Mouse (Mus musculus): ENCODE measurements at regions not wholly inside any gene's neighbourhood (a gene's known extent, or its start where the extent isn't known, plus 50 kb on each side); places are given as distances from the start of the nearest gene placed in this dataset.

DNA sequence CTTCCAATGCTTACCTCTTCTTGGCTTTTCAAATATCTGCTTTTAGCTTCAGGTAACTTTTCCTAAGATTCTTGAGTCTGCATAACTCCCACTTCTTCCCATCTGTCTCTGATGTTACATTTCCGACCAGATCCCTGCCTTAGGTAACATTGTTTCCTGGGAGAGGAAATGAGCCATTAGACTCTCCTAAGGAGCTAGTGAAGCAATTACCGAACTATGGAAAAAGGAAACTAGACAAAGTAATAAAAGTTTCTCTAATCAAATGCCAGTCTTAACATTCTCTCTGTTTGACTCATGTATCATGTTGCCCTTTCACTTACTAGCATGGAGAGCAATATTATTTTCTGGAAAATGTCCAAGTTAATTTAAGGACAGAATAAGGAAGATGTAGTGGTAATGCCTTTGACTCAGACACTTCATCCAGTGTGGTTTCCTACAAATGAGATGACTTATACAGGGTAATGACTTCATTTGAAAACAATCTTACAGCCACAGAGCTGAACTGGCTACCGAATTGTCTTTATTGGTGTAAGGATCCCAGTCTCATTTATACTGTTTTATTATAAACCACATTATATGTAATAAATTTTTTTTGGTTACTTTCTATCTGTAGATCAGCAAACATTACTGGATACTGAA, 263.8 kb upstream of the Fam84a start:
- TF ChIP-seq FLI1 (IDR thresholded peaks at IDR 0.05; ENCODE audit: low read length) (no peak), GATA1 (IDR thresholded peaks at IDR 0.05; ENCODE audit: borderline replicate concordance, low read length) (no peak)
- H3K9me3 ChIP-seq = no peaks in the 10 kb centered on the region
- H3K4me3 ChIP-seq (replicated peaks) = no peak overlapping the region
- no peaks in the 10 kb centered on the region for H3K27me3 ChIP-seq (replicated peaks)
- no peaks in the 10 kb centered on the region for H3K4me1 ChIP-seq
- no peaks in the 10 kb centered on the region for H3K36me3 ChIP-seq (replicated peaks; ENCODE audit: low read length)

DNA sequence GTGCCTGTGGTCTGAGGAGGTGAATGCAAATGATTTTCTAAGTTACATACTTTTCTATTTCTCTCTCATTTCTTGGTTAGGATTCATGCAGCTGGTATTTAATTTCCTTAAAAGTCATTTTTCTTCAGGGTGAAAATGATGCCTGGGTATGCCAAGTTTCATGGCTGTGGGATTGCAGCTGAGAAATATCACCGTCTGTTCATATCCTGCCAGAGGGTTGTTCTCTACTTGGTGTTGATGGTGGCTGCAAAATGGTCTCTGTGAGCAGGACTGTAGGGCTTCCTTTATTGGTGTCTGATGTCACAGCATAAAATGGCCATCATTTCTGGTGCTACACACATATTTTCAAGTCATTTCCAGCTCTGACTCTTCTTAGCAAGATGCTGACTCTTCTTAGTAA, 259.2 kb upstream of the Fam84a start:
- Histone ChIP-seq H3K9me3 (no peaks in the 10 kb centered on the region), H3K4me1 (no peaks in the 10 kb centered on the region), H3K27me3 (replicated peaks) (no peaks in the 10 kb centered on the region), H3K36me3 (replicated peaks; ENCODE audit: low read length) (no peaks in the 10 kb centered on the region), H3K4me3 (replicated peaks) (no peak overlapping the region)
- TF ChIP-seq FLI1 (IDR thresholded peaks at IDR 0.05; ENCODE audit: low read length) = no peak

DNA sequence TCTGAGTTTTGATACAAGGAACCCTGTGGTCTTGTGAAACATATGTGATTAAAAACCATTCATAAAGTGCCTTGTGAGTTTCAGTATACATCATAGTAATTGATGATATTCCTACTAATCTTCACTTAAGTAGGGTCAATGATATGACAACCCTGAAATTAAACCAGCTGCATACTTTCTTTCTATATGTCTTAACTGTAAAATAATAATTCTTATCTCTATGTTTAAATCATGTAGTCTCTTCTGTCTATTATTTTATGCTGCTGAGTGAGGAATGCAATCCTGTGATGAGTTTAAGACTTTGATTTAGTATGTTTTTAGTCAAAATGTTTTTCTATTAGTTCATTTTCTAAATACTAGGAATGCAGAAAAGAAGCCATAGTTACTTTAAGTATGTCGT, 253.9 kb upstream of the Fam84a start:
- H3K27me3 ChIP-seq (replicated peaks) = no peaks in the 10 kb centered on the region
- H3K4me3 ChIP-seq (replicated peaks) = no peak overlapping the region
- TF ChIP-seq GATA1 (IDR thresholded peaks at IDR 0.05; ENCODE audit: borderline replicate concordance, low read length) (no peak), FLI1 (IDR thresholded peaks at IDR 0.05; ENCODE audit: low read length) (no peak)
- H3K4me1 ChIP-seq = no peaks in the 10 kb centered on the region
- H3K9me3 ChIP-seq = no peaks in the 10 kb centered on the region
- no peaks in the 10 kb centered on the region for H3K36me3 ChIP-seq (replicated peaks; ENCODE audit: low read length)

DNA sequence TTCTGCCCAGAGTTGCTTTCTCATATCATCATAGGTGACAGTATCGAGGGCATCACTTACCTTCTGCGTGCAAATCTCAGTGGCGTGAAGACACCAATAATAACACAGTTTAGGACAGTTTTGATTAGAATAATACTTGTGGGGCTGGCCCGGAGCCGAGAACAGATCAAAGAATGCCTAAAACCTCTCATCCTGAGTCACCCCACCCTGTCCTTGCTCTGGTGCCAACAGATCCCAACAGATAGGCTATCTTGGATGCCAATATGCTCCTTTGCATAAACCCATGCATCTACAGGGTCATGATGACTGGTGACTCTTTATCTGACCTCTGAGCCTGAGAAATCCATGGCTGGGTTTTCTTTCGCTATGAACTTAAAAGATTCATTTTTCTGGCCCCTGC, 224.4 kb upstream of the Fam84a start:
- Histone ChIP-seq H3K4me1 (no peaks in the 10 kb centered on the region), H3K27me3 (replicated peaks) (no peaks in the 10 kb centered on the region), H3K36me3 (replicated peaks; ENCODE audit: low read length) (no peaks in the 10 kb centered on the region), H3K9me3 (no peaks in the 10 kb centered on the region), H3K4me3 (replicated peaks) (no peak overlapping the region)
- no peak for TF ChIP-seq FLI1 (IDR thresholded peaks at IDR 0.05; ENCODE audit: low read length)
- no peak for TF ChIP-seq GATA1 (IDR thresholded peaks at IDR 0.05; ENCODE audit: borderline replicate concordance, low read length)

DNA sequence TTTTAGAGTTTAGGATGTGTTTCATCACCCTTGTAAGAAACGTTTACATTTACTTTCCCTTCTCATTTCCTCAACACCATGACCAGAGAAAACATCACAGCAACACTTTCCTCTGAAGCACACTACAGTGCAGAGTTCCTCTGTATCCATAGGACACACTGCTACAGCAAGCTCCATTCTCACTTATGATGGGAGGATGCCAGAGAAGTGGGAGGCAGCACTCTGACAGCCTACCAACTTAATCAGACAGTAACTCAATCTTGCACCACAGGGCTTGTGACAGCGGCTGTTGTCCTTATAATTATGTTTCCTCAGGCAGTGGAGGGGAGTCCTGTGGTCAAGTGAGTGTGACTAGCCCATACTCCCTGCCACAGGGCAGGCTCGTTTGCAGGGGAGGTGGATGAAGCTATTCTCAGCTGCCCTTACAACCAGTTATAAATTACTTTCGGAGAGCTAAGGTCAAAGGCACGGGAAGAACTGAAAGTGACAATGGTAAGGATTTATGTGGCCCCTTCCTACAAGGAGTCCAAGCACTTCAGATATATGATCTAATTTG, 186.5 kb upstream of the Fam84a start:
- H3K36me3 ChIP-seq (replicated peaks; ENCODE audit: low read length) = no peaks in the 10 kb centered on the region
- no peaks in the 10 kb centered on the region for H3K27me3 ChIP-seq (replicated peaks)
- H3K4me1 ChIP-seq = no peaks in the 10 kb centered on the region
- H3K4me3 ChIP-seq (replicated peaks) = no peak overlapping the region
- TF ChIP-seq GATA1 (IDR thresholded peaks at IDR 0.05; ENCODE audit: borderline replicate concordance, low read length) (no peak), FLI1 (IDR thresholded peaks at IDR 0.05; ENCODE audit: low read length) (no peak)
- H3K9me3 ChIP-seq = no peaks in the 10 kb centered on the region

DNA sequence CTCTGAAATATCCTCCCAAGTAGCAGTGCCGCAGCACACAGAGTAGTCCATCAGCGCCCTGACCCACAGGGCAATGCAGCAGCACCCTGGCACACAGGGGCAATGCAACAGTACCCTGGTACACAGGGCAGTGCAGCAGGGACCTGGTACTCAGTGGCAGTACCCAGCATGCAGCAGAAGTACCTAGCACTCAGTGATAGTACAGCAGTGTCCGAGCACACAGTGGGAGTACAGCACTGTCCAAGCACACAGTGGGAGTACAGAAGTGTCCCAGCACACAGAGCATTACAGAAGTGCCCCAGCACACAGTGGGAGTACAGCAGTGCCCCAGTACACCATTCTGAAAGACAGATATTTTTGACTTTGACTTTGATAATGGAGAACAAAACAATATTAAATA, 186.0 kb upstream of the Fam84a start:
- no peak for TF ChIP-seq FLI1 (IDR thresholded peaks at IDR 0.05; ENCODE audit: low read length)
- TF ChIP-seq GATA1 (IDR thresholded peaks at IDR 0.05; ENCODE audit: borderline replicate concordance, low read length) = no peak
- Histone ChIP-seq H3K27me3 (replicated peaks) (no peaks in the 10 kb centered on the region), H3K4me1 (no peaks in the 10 kb centered on the region), H3K9me3 (no peaks in the 10 kb centered on the region), H3K36me3 (replicated peaks; ENCODE audit: low read length) (no peaks in the 10 kb centered on the region), H3K4me3 (replicated peaks) (peak overlapping the region; percentile 63)

DNA sequence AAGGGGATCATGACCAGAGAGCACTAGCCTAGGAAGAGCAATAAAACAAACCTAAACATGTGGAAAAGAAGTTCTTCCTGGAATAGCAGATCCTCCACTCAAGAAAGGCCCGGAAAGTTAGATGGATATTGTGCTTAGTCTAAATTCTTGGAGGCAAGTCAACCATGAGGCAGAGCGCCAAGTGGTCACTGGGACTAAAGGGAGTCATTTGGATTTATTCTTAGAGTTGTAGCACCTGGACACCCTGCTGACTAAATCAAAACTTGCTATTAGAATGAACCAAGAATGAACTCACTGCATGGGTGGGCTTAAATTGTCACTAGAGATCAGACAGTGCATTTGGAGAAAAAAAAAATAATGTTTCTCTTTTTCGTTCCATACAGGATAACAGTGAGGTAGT, 166.8 kb upstream of the Fam84a start:
- Histone ChIP-seq H3K9me3 (no peaks in the 10 kb centered on the region), H3K4me1 (no peaks in the 10 kb centered on the region), H3K27me3 (replicated peaks) (no peaks in the 10 kb centered on the region), H3K4me3 (replicated peaks) (no peak overlapping the region), H3K36me3 (replicated peaks; ENCODE audit: low read length) (no peaks in the 10 kb centered on the region)
- TF ChIP-seq GATA1 (IDR thresholded peaks at IDR 0.05; ENCODE audit: borderline replicate concordance, low read length) (no peak), FLI1 (IDR thresholded peaks at IDR 0.05; ENCODE audit: low read length) (no peak)

DNA sequence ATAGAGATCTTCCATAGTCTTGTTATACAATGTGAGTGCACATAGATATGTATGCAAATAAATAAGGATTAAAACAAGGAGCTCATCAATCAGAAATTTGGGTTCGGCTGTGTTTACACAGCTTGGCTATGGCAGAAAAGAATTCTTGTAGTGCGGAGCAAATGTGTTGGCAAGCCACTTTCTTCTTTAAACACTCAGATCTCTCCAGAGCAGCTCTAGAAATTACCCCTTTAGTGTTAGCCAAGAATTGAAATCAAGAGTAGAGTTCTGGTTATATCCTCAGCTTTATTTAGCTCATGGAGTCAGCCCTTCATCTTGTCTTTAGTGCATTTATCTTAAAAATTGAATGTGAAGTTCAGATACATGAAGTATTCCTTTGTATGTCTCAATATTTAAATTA, 164.5 kb upstream of the Fam84a start:
- Histone ChIP-seq H3K36me3 (replicated peaks; ENCODE audit: low read length) (no peaks in the 10 kb centered on the region), H3K27me3 (replicated peaks) (no peaks in the 10 kb centered on the region), H3K4me1 (no peaks in the 10 kb centered on the region), H3K4me3 (replicated peaks) (no peak overlapping the region), H3K9me3 (no peaks in the 10 kb centered on the region)
- TF ChIP-seq FLI1 (IDR thresholded peaks at IDR 0.05; ENCODE audit: low read length) = no peak
- TF ChIP-seq GATA1 (IDR thresholded peaks at IDR 0.05; ENCODE audit: borderline replicate concordance, low read length) = no peak

DNA sequence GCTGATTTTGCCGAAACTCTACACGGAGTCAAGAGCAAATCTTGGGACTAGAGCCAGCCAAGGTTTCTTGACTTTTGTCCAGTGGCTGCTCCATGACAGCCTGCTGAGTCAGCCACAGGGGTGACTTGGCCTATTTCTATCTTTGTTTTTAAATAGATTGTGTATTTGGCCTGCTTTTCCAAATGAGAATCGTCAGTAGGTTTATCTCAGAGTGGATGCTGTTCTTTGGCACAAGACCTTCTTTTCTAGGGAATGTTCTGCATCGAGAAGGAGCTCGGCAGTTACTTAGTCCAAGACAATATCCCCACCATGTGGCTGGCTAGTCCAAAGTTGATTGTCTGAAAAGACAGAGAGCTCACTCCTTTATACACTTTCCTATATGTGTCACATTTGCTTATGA, 163.9 kb upstream of the Fam84a start:
- TF ChIP-seq GATA1 (IDR thresholded peaks at IDR 0.05; ENCODE audit: borderline replicate concordance, low read length) = no peak
- no peak for TF ChIP-seq FLI1 (IDR thresholded peaks at IDR 0.05; ENCODE audit: low read length)
- H3K4me1 ChIP-seq = no peaks in the 10 kb centered on the region
- no peaks in the 10 kb centered on the region for H3K9me3 ChIP-seq
- no peaks in the 10 kb centered on the region for H3K27me3 ChIP-seq (replicated peaks)
- no peak overlapping the region for H3K4me3 ChIP-seq (replicated peaks)
- H3K36me3 ChIP-seq (replicated peaks; ENCODE audit: low read length) = no peaks in the 10 kb centered on the region

DNA sequence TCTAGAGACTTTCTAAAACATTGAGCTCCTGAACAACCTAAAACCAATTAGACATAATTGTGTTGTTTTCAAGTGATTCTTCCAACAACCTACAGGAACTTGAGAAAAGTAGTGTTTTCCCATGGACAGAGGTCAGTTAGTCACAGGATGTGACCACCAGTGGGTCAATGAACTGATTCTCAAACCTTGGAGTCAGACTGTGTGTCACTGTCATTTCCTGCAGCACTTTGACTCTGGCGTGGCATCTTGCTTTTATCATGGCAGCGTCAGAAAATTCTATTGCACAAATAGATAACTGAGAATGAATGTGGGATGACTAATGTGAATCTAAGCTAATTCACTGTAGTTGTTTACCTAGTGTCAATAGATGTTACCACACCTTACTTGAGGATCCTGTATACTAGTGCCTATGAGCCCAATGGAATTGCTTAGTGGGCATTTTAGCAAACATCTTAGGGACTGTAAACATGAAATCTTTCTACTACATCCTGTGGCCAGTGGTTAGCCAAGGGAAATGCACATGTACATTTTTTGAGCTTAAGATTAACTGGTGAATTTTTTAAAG, 150.6 kb upstream of the Fam84a start:
- Histone ChIP-seq H3K4me3 (replicated peaks) (no peak overlapping the region), H3K4me1 (no peaks in the 10 kb centered on the region), H3K27me3 (replicated peaks) (no peaks in the 10 kb centered on the region), H3K36me3 (replicated peaks; ENCODE audit: low read length) (no peaks in the 10 kb centered on the region), H3K9me3 (no peaks in the 10 kb centered on the region)
- TF ChIP-seq FLI1 (IDR thresholded peaks at IDR 0.05; ENCODE audit: low read length) = no peak
- no peak for TF ChIP-seq GATA1 (IDR thresholded peaks at IDR 0.05; ENCODE audit: borderline replicate concordance, low read length)

Data from megakaryocyte, embryonic 14.5 days (primary cell).